Mouse (Mus musculus): ENCODE measurements around the gene Gm20388. TPM values are rescaled to one million over a fixed set of nuclear protein-coding genes. Genes with fewer than 3 reads are reported as not detected.

Gm20388 gene
- total and polyA plus RNA-seq, 3 experiments, result 0.02 to 0.05 TPM; not detected in 1

DNA sequence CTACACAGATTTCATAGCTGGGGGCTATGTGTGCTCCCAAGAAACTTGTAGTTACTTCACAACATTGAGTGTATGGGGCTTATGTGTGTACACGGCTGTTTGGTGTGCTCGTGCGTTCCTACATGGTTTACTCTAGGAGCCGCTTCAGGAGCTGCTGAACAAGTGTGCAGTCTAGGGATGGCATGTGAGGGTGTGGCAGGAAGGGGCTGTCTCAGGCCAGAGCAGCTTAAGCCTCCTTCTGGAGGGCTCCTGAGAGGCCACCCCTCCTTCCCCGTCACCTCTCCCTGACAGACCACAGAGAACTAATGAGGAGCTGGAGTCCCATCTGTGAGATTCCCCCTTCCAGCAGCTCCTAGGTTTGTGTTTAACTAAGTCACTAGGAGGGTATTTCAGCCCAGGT, 2077.3 kb downstream of the Gm20388 start:
- no peak overlapping the region for H3K4me3 ChIP-seq (ENCODE audit: low read depth, low read length)
- peaks cover 10% of the 10 kb centered on the region for H3K4me1 ChIP-seq (ENCODE audit: insufficient read depth, low read depth, low read length)
- ATAC-seq (ENCODE audit: extremely low read depth, insufficient number of reproducible peaks, low FRiP score, poor library complexity, severe bottlenecking), result no peak
- H3K27me3 ChIP-seq (ENCODE audit: insufficient read depth, low read length), result no peaks in the 10 kb centered on the region
- no peaks in the 10 kb centered on the region for H3K9me3 ChIP-seq (replicated peaks)
- TF ChIP-seq POLR2AphosphoS5 (IDR thresholded peaks at IDR 0.05; ENCODE audit: insufficient replicate concordance, low read depth, low read length) (no peak), CTCF (IDR thresholded peaks at IDR 0.05; ENCODE audit: low read depth, low read length) (no peak), TAL1 (conservative IDR thresholded peaks at IDR 0.05; ENCODE audit: low read depth, low read length) (no peak), GATA1 (IDR thresholded peaks at IDR 0.05; ENCODE audit: borderline replicate concordance, low read length) (no peak), GATA2 (IDR thresholded peaks at IDR 0.05; ENCODE audit: borderline replicate concordance, low read depth, low read length) (no peak)
- peaks cover 97% of the 10 kb centered on the region for H3K36me3 ChIP-seq (replicated peaks)
- DNase-seq (ENCODE audit: low spot score), result no peak

DNA sequence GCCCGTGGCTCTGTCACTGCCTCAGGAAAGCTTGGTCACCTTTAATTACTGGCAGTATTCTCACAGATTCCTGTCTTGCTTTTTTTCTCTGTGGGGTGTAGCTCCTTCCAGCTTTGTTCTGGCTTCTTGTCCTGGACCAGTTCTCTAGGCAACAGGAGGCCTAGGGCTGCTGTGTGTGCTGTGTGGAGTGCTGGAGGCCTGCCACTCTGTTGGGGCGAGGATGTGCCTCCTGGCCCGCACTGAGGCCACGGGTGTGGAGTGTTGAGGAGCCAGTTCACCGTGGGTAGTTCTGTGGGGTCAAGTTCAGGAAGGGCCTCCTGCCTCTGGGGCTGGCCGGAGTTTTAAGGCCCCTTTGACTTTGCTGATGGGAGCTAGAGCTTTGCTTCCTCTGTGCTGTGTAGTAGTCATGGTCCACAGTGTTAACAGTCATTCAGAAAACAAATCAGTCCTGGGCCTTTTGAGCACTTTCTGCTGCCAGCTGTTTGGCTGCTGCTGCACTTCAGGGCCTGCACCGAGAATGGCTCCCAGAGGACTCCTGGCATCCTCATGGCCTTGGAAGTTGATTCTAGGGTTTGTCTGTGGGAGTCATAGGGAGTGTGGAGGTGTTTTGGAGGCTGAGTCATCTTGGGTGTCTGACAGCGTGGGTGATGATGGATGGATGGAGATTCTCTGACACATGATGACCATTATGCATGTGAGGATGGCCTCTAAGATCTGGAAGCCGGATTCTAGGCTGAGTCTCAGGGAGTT, 2080.0 kb downstream of the Gm20388 start:
- peaks cover 96% of the 10 kb centered on the region for H3K36me3 ChIP-seq (replicated peaks)
- ATAC-seq (ENCODE audit: extremely low read depth, insufficient number of reproducible peaks, low FRiP score, poor library complexity, severe bottlenecking) (no peak), DNase-seq (ENCODE audit: low spot score) (no peak)

DNA sequence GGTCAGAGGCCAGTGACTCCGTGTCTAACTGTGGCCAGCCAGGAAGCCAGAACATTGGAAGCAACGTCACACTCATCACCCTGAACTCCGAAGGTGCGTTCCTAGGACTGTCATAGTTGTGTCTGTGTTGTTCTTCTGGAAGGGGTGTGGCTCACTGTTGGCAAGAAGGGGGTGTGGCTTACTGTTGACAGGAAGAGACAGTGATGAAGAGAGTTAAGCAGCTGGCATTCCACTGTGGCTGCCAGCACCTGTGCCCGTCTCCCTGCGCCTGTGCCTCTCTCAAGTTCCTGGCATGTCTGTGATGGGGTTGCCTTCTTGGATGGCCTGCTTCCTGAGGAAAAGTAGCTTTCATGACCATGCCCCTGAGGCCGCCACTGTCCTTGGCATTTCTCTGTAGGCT, 2081.0 kb downstream of the Gm20388 start:
- Histone ChIP-seq H3K27me3 (ENCODE audit: insufficient read depth, low read length) (no peaks in the 10 kb centered on the region), H3K36me3 (replicated peaks) (peaks cover 98% of the 10 kb centered on the region), H3K4me1 (ENCODE audit: insufficient read depth, low read depth, low read length) (peaks cover 10% of the 10 kb centered on the region), H3K4me3 (ENCODE audit: low read depth, low read length) (no peak overlapping the region), H3K9me3 (replicated peaks) (no peaks in the 10 kb centered on the region)
- TF ChIP-seq CTCF (IDR thresholded peaks at IDR 0.05; ENCODE audit: low read depth, low read length), result no peak
- ATAC-seq (ENCODE audit: extremely low read depth, insufficient number of reproducible peaks, low FRiP score, poor library complexity, severe bottlenecking) (no peak), DNase-seq (ENCODE audit: low spot score) (no peak)

More for the DNA sequence above, 2080.0 kb downstream of the Gm20388 start:
- Histone ChIP-seq H3K27me3 (ENCODE audit: insufficient read depth, low read length) (no peaks in the 10 kb centered on the region), H3K4me3 (ENCODE audit: low read depth, low read length) (no peak overlapping the region), H3K4me1 (ENCODE audit: insufficient read depth, low read depth, low read length) (peaks cover 10% of the 10 kb centered on the region), H3K9me3 (replicated peaks) (no peaks in the 10 kb centered on the region)
- no peak for TF ChIP-seq POLR2AphosphoS5 (IDR thresholded peaks at IDR 0.05; ENCODE audit: insufficient replicate concordance, low read depth, low read length)
- TF ChIP-seq GATA2 (IDR thresholded peaks at IDR 0.05; ENCODE audit: borderline replicate concordance, low read depth, low read length), result no peak
- TF ChIP-seq CTCF (IDR thresholded peaks at IDR 0.05; ENCODE audit: low read depth, low read length), result no peak
- TF ChIP-seq GATA1 (IDR thresholded peaks at IDR 0.05; ENCODE audit: borderline replicate concordance, low read length), result no peak
- TF ChIP-seq TAL1 (conservative IDR thresholded peaks at IDR 0.05; ENCODE audit: low read depth, low read length), result no peak

DNA sequence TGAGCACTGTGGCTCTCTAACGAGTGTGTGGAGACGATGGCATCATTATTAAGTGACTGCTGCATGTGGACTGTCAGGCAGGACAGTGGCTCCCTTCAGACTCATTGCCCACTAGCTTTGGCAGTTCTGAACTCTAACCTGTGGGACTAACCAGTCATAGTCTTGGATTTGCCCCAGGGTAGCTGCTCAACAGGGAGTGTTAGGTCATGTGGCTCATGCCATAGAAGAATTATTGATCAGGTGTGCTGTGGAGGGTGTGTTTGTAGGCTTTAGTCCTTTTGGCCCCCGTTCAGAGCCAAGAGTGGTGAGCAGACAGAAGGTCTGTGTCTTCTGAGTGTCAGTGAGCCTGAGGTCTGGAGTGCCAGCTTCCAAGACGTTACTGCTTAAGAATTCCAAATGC, 2082.3 kb downstream of the Gm20388 start:
- peaks cover 98% of the 10 kb centered on the region for H3K36me3 ChIP-seq (replicated peaks)
- no peak overlapping the region for H3K4me3 ChIP-seq (ENCODE audit: low read depth, low read length)

DNA sequence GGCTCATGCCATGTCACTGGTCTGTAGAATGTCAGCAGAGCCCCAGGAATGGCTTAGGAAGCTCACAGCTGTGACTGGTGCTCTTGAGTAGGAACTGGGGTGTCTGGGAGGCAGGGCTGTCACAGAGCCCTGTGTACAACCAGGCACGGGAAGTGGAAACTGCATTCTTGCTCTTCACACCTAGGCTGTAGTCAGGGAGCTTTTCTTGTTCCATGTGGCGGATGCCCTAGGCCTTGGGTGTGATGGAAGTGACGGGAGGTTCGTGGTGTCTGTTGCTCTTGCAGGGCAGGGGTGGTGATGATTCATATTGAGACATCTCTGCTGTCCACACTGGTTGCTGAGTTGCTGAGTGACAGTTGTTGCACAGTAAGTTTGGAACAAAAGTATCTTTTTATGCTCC, 2084.5 kb downstream of the Gm20388 start:
- DNase-seq (ENCODE audit: low spot score) (no peak), ATAC-seq (ENCODE audit: extremely low read depth, insufficient number of reproducible peaks, low FRiP score, poor library complexity, severe bottlenecking) (no peak)
- Histone ChIP-seq H3K36me3 (replicated peaks) (peaks cover 98% of the 10 kb centered on the region), H3K9me3 (replicated peaks) (no peaks in the 10 kb centered on the region), H3K27me3 (ENCODE audit: insufficient read depth, low read length) (no peaks in the 10 kb centered on the region), H3K4me1 (ENCODE audit: insufficient read depth, low read depth, low read length) (peaks cover 10% of the 10 kb centered on the region), H3K4me3 (ENCODE audit: low read depth, low read length) (no peak overlapping the region)
- TF ChIP-seq GATA2 (IDR thresholded peaks at IDR 0.05; ENCODE audit: borderline replicate concordance, low read depth, low read length), result no peak
- TF ChIP-seq CTCF (IDR thresholded peaks at IDR 0.05; ENCODE audit: low read depth, low read length), result no peak
- no peak for TF ChIP-seq POLR2AphosphoS5 (IDR thresholded peaks at IDR 0.05; ENCODE audit: insufficient replicate concordance, low read depth, low read length)
- TF ChIP-seq TAL1 (conservative IDR thresholded peaks at IDR 0.05; ENCODE audit: low read depth, low read length), result no peak
- TF ChIP-seq GATA1 (IDR thresholded peaks at IDR 0.05; ENCODE audit: borderline replicate concordance, low read length), result no peak

More for the DNA sequence above, 2082.3 kb downstream of the Gm20388 start:
- H3K4me1 ChIP-seq (ENCODE audit: insufficient read depth, low read depth, low read length), result peaks cover 10% of the 10 kb centered on the region
- ATAC-seq (ENCODE audit: extremely low read depth, insufficient number of reproducible peaks, low FRiP score, poor library complexity, severe bottlenecking) (no peak), DNase-seq (ENCODE audit: low spot score) (no peak)
- no peaks in the 10 kb centered on the region for H3K9me3 ChIP-seq (replicated peaks)
- TF ChIP-seq CTCF (IDR thresholded peaks at IDR 0.05; ENCODE audit: low read depth, low read length) (no peak), TAL1 (conservative IDR thresholded peaks at IDR 0.05; ENCODE audit: low read depth, low read length) (no peak), GATA1 (IDR thresholded peaks at IDR 0.05; ENCODE audit: borderline replicate concordance, low read length) (no peak), GATA2 (IDR thresholded peaks at IDR 0.05; ENCODE audit: borderline replicate concordance, low read depth, low read length) (no peak), POLR2AphosphoS5 (IDR thresholded peaks at IDR 0.05; ENCODE audit: insufficient replicate concordance, low read depth, low read length) (no peak)
- no peaks in the 10 kb centered on the region for H3K27me3 ChIP-seq (ENCODE audit: insufficient read depth, low read length)

DNA sequence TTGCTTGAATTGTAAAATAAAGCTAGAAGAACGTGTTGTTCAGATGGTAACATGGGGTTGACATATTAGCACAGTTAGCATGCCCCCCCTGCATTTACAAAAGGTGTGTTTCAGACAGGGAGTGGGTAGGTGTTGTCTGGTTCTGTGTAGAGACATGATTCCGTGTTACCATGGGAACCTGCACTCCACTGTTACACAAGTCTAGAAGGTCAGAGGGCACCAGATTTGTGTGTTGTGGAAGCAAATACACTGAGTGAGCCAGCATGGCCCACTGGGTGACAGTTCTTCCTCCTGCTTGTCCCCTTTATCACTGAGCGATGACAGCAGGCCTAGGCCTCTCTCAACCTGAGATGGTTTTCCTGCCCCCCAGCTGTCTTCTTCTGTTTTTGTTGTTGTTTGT, 2085.3 kb downstream of the Gm20388 start:
- Histone ChIP-seq H3K27me3 (ENCODE audit: insufficient read depth, low read length) (no peaks in the 10 kb centered on the region), H3K9me3 (replicated peaks) (no peaks in the 10 kb centered on the region), H3K4me1 (ENCODE audit: insufficient read depth, low read depth, low read length) (peaks cover 6% of the 10 kb centered on the region), H3K4me3 (ENCODE audit: low read depth, low read length) (no peak overlapping the region), H3K36me3 (replicated peaks) (peaks cover 98% of the 10 kb centered on the region)
- TF ChIP-seq GATA2 (IDR thresholded peaks at IDR 0.05; ENCODE audit: borderline replicate concordance, low read depth, low read length) (no peak), POLR2AphosphoS5 (IDR thresholded peaks at IDR 0.05; ENCODE audit: insufficient replicate concordance, low read depth, low read length) (no peak), CTCF (IDR thresholded peaks at IDR 0.05; ENCODE audit: low read depth, low read length) (no peak), GATA1 (IDR thresholded peaks at IDR 0.05; ENCODE audit: borderline replicate concordance, low read length) (no peak)
- DNase-seq (ENCODE audit: low spot score) (no peak), ATAC-seq (ENCODE audit: extremely low read depth, insufficient number of reproducible peaks, low FRiP score, poor library complexity, severe bottlenecking) (no peak)

All from G1E (cell line).